Mouse (Mus musculus) stomach, embryonic 14.5 days (tissue): ENCODE results near the gene Dlx1. TPM values are rescaled to one million over a fixed set of nuclear protein-coding genes. Genes with fewer than 3 reads are reported as not detected.

Experiments used
- ATAC-seq: fragments of 200-750 bp; cut with Nextera tagmentation; 2 replicates; pipeline ENCODE4 v1.8.0; 2017; ENCODE audit warnings: low read depth, moderate TSS enrichment; ENCODE audit not compliant: insufficient number of reproducible peaks, insufficient read depth, low FRiP score
- H3K27ac ChIP-seq: fragments of 300-500 bp; sonication (generic); 2 replicates; pipeline ENCODE4 v1.5.1; 2014; ENCODE audit warnings: mild to moderate bottlenecking, low read length, moderate library complexity, mixed read lengths
- H3K27me3 ChIP-seq: fragments of 300-500 bp; sonication (generic); 2 replicates; pipeline ENCODE4 v1.6.1; 2014; ENCODE audit warnings: low read length, control low read depth, mixed read lengths; ENCODE audit not compliant: control insufficient read depth, insufficient read depth
- H3K36me3 ChIP-seq: fragments of 300-500 bp; sonication (generic); 2 replicates; pipeline ENCODE4 v1.6.1; 2014; ENCODE audit warnings: mild to moderate bottlenecking, control low read depth, low read length, moderate library complexity, mixed read lengths; ENCODE audit not compliant: control insufficient read depth, insufficient read depth
- H3K4me1 ChIP-seq: fragments of 300-500 bp; sonication (generic); 2 replicates; pipeline ENCODE4 v1.6.1; 2014; ENCODE audit warnings: low read length, control low read depth, mixed read lengths; ENCODE audit not compliant: control insufficient read depth, insufficient read depth
- H3K4me2 ChIP-seq: fragments of 300-500 bp; sonication (generic); replicated peaks from 2 replicates; pipeline ENCODE4 v1.6.1; 2014; ENCODE audit warnings: low read depth, low read length, control low read depth
- H3K4me3 ChIP-seq: fragments of 300-500 bp; sonication (generic); 2 replicates; pipeline ENCODE4 v1.5.1; 2014; ENCODE audit warnings: low read depth, low read length, control low read depth
- H3K9ac ChIP-seq: fragments of 300-500 bp; sonication (generic); replicated peaks from 2 replicates; pipeline ENCODE4 v1.6.1; 2014; ENCODE audit warnings: low read depth, mild to moderate bottlenecking, control low read depth, low read length, moderate library complexity, mixed read lengths
- H3K9me3 ChIP-seq: fragments of 300-500 bp; sonication (generic); 2 replicates; pipeline ENCODE4 v1.6.1; 2016; ENCODE audit warnings: low read depth, low read length, control low read depth; ENCODE audit not compliant: control insufficient read depth
- WGBS: fragments of 180-500 bp; shearing (Covaris S2); extraction: QIAGEN DNeasy Blood & Tissue Kit; methylation state at CpG from one replicate; pipeline ENCODE4 v1.1.7; 2014; 5-methylcytosine and 5-hydroxymethylcytosine counted together
- polyA plus RNA-seq: library from polyadenylated mRNA; unstranded; fragments of >200 nt; fragmentation: Nextera tagmentation; extraction: Ambion mirVana; gene quantifications from 2 replicates; pipeline ENCODE4 v1.2.1, GENCODE M21; 2014

Dlx1 gene
- polyA plus RNA-seq, 1 experiment from 2014 or later, result 10.8 TPM

DNA sequence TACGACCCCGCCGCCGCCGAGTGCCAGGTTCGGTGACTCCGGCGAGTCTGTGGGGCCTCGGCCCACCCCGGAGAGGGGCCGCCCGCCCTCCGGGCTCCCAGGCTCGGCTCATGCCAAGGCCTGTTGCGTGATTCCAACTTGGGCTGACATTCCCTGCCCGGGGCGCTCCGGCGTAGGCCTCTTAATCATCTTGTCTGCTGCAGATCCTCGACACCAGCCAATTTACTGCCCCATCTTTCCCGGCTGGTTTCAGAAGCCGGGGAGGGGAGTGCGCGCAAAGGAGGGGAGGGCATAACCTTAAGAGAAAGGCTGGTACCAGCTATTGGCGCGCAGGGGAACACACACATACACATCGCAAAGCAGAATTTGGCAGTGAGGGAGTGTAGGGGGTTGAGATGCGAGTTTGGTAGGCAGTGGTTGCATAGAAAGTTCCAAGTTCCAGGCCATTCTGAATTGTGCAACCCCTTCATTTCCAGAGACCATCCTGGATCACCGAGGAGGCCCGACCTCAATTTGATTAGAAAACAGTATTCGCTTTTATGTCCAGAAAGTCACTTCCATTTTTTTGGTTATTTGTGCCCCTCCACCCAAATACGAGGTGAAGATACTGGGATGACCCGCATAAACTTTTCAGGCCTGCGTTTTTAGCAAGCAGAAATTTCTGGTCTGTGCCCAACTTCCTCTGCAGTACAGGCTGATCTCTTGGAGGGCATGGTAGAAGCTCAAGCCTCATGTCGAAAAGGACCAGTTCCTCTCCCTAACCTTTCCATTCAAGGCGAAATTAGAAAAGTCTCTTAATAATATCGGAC, 13.7 kb downstream of the Dlx1 start:
- Histone ChIP-seq H3K9me3 (no peaks in the 10 kb centered on the region), H3K4me3 (0 out of 2 replicates have a peak overlapping the region, but pooled peaks have one; percentile 12), H3K27me3 (peaks cover 69% of the 10 kb centered on the region), H3K27ac (peak overlapping the region; percentile 1; the same call in 1 of the 2 replicates), H3K4me1 (peaks cover 14% of the 10 kb centered on the region), H3K9ac (no peak overlapping the region), H3K4me2 (peak overlapping the region; percentile 8; the same call in 1 of the 2 replicates), H3K36me3 (no peaks in the 10 kb centered on the region)
- 2% methylated on average over 37 of the region's 37 CpGs for WGBS
- ATAC-seq, result no peak

DNA sequence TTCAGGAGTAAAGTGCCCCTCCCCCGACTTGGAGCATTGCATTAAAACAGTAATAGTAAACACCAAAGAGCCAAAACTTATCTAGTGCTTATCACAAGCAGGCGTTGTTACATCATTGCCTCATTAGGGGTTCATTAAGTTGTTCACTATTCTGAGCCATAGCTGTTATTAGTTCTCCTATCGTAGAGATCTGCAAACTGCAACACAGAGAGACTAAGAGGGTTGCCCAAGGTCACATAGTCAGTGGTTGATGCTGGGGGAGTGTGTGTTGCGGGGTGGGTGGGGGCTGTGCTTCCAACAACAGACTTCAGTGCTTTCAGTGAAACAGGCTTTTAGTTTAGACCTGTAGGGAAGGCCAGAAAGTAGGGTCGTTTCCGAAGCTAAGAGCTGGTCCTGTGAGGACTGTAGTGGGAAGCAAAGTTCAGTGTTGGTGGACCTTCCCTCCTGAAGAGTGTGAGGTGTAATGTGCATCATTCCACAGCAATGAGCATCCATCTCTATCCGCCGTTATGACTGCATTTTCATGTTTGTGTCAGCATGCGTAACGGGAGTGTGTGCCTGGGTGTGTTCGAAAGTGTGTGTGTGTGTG, 14.4 kb downstream of the Dlx1 start:
- H3K27ac ChIP-seq, result no peak overlapping the region

DNA sequence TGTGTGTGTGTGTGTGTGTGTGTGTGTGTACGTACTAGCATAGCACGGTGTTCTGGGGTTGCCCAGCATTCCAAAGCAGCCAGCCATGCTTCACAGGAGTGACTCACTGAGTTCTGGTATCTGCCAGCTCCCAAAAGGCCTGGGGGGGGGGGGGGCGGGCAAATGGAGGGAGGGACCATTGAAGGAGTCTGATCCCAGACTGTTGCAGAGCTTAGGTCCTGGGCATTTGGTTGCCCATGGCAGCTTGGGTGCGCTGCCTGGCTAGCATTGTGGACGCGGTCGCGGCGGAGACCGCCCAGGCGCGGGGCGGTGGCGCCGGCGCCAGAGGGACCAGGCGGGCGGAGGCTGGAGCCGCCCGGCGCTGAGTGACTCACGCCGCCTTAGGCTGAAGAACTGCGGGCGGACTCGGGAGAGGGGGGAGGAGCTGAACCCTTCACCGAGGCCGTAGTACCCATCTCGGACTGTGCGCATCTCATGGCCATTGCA, 14.9 kb downstream of the Dlx1 start:
- Histone ChIP-seq H3K4me3 (peak overlapping the region; percentile 34; the same call in 1 of the 2 replicates), H3K9ac (no peak overlapping the region), H3K4me1 (peaks cover 14% of the 10 kb centered on the region), H3K36me3 (no peaks in the 10 kb centered on the region), H3K27ac (no peak overlapping the region), H3K9me3 (no peaks in the 10 kb centered on the region), H3K27me3 (peaks cover 68% of the 10 kb centered on the region), H3K4me2 (0 out of 2 replicates have a peak overlapping the region, but pooled peaks have one; percentile 5)
- WGBS, result under 1% methylated on average over 30 of the region's 30 CpGs
- ATAC-seq, result peak; percentile 23; the same call in 1 of the 2 replicates

More for the DNA sequence above, 14.4 kb downstream of the Dlx1 start:
- H3K36me3 ChIP-seq, result no peaks in the 10 kb centered on the region
- WGBS, result 4% methylated on average over 11 of the region's 11 CpGs
- H3K9me3 ChIP-seq, result no peaks in the 10 kb centered on the region
- peaks cover 14% of the 10 kb centered on the region for H3K4me1 ChIP-seq
- no peak overlapping the region for H3K9ac ChIP-seq
- no peak overlapping the region for H3K4me2 ChIP-seq
- no peak overlapping the region; the same call in 1 of the 2 replicates for H3K4me3 ChIP-seq
- peaks cover 70% of the 10 kb centered on the region for H3K27me3 ChIP-seq
- ATAC-seq, result no peak

DNA sequence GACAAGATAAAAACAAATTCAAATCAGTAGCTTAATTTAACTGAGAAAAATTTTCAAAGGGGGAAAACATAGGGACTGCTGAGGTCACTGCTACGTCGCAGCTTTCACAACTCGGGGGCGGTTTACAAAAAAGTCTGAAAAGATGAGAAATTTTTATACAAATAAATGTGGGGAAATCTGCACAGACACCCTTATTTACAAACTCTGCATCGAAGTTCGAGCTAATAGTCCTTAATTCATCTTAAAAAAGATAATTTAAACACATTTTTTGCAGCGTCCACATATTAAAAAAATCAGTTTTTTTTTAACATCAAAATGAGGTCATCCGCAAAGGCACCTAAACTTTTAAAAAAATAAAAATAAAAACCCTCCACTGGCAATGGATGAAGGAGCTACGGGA, 15.6 kb downstream of the Dlx1 start:
- H3K27me3 ChIP-seq, result peaks cover 66% of the 10 kb centered on the region
- ATAC-seq, result no peak
- no peak overlapping the region for H3K27ac ChIP-seq
- no peak overlapping the region for H3K9ac ChIP-seq
- H3K9me3 ChIP-seq, result no peaks in the 10 kb centered on the region
- H3K4me3 ChIP-seq, result peak overlapping the region; percentile 34; the same call in 1 of the 2 replicates
- no peak overlapping the region for H3K4me2 ChIP-seq
- H3K36me3 ChIP-seq, result no peaks in the 10 kb centered on the region
- H3K4me1 ChIP-seq, result peaks cover 14% of the 10 kb centered on the region
- WGBS, result 2% methylated on average over 9 of the region's 9 CpGs

DNA sequence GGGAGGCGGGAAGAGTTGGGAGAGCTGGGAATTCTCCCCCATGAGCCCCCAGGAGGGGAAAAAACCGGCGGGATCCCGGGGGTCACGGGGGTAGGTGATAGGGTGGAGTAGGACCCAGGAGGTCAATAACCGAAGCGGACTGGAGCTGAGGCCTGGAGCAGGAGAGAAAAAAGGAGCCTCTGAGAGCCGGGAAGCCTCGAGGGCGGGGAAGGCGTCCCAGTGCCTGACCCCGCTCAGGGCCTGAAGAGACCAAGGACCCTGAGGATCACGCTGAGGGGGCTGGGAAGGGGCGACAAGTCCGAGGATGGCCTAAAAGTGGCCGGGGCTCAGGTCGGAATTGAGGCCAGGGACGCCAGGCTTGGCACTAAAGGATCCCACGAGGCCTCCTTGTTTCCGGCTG, 16.0 kb downstream of the Dlx1 start:
- H3K27ac ChIP-seq, result no peak overlapping the region
- under 1% methylated on average over 20 of the region's 20 CpGs for WGBS
- H3K9ac ChIP-seq, result 0 out of 2 replicates have a peak overlapping the region, but pooled peaks have one; percentile 18
- 0 out of 2 replicates have a peak overlapping the region, but pooled peaks have one; percentile 4 for H3K4me2 ChIP-seq
- H3K4me3 ChIP-seq, result peak overlapping the region; percentile 34
- no peak for ATAC-seq
- peaks cover 14% of the 10 kb centered on the region for H3K4me1 ChIP-seq
- H3K9me3 ChIP-seq, result no peaks in the 10 kb centered on the region
- H3K36me3 ChIP-seq, result no peaks in the 10 kb centered on the region
- H3K27me3 ChIP-seq, result peaks cover 64% of the 10 kb centered on the region

DNA sequence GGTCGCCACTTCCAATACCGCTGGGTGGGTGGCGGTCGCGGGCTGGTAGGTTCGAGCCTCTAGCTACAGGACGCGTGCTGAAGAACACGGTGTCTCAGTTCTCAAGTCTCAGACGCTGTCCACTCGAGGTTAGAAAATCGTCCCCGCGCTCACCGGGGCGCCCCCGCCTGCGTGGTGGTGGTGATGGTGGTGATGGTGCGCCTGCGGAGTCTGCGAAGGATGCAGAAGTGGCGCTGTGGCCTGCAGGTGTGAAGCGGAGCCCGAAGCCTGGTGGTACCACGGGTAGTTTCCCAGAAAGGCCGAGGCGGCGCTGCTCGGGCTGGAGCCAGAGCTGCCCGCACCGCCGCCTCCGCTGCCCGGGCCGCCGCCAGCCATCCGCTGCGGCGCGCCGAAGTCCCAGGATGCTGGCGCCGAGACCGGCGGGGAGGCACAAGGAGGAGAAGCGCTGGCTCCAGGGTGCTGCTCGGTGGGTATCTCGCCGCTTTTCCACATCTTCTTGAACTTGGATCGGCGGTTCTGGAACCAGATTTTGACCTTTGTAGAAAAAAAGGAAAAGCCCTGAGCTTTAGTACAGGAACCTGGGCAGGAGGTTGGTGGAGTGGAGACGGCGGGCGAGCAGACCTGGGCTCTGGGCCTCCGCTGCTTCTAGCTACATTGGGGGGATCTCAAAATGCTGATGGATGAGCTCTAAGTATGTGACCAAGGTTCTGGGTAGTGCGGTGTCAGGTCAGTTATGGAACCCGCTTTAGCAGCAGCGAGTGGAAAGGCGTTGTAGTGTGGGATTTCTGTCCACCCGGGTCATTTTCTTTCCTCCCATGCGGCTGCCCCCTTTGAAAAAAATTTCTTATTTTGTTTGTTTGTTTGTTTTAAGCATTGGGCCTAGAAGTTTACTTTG, 16.7 kb downstream of the Dlx1 start:
- Histone ChIP-seq H3K36me3 (no peaks in the 10 kb centered on the region), H3K27me3 (peaks cover 64% of the 10 kb centered on the region), H3K9me3 (no peaks in the 10 kb centered on the region), H3K27ac (peak overlapping the region; percentile 39; the same call in 1 of the 2 replicates), H3K4me3 (peak overlapping the region; percentile 34), H3K9ac (0 out of 2 replicates have a peak overlapping the region, but pooled peaks have one; percentile 18), H3K4me2 (0 out of 2 replicates have a peak overlapping the region, but pooled peaks have one; percentile 4), H3K4me1 (peaks cover 13% of the 10 kb centered on the region)
- no peak for ATAC-seq
- 1% methylated on average over 61 of the region's 61 CpGs for WGBS

DNA sequence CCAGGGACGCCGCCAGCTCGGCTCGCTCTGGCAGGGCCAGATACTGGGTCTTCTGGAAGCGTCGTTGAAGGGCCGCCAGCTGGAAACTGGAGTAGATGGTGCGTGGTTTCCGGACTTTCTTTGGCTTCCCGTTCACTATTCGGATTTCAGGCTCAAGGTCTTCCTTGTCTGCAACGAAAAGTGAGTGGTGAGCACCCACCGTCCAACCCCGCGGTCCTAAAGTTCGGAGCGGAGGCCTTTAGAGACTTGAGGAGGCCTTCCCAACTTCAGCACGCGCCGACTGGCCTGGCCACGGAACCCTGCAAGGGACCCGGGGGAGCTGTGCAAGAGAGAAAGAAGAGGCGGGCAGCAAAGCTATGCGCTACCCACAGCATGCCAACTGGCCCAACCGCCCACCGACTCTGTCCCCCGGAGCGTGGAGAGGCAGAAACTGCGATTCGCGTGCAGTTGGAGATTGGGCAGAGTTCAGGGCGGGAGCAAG, 17.5 kb downstream of the Dlx1 start:
- no peaks in the 10 kb centered on the region for H3K36me3 ChIP-seq
- no peak overlapping the region; the same call in 1 of the 2 replicates for H3K9ac ChIP-seq
- H3K4me1 ChIP-seq, result peaks cover 10% of the 10 kb centered on the region
- H3K4me3 ChIP-seq, result peak overlapping the region; percentile 34
- H3K27ac ChIP-seq, result no peak overlapping the region; the same call in 1 of the 2 replicates
- WGBS, result under 1% methylated on average over 32 of the region's 32 CpGs
- H3K27me3 ChIP-seq, result peaks cover 63% of the 10 kb centered on the region
- no peaks in the 10 kb centered on the region for H3K9me3 ChIP-seq
- no peak for ATAC-seq
- H3K4me2 ChIP-seq, result peak overlapping the region; percentile 68; the same call in 1 of the 2 replicates
